Comparison of ENCODE assay signal across 8 mouse cellular contexts in genomic region chr5:131538311-131538915, GRCm38 (mm10).
A peak's percentile ranks its signal among the peaks of the same experiment; 100 is the strongest.
DNase-seq lines count a peak whose midpoint lies in the region; ATAC-seq lines count a peak whose summit lies in the region.

No protein-coding gene starts in this region.

- H3K9ac ChIP-seq in hindbrain, embryonic 15.5 days = peak overlapping the region; percentile 87

- no peaks in the 10 kb centered on the region for H3K27me3 ChIP-seq in hindbrain, embryonic 15.5 days

- H3K9me3 ChIP-seq in hindbrain, embryonic 15.5 days = no peaks in the 10 kb centered on the region

- peak; percentile 35; the same call in 1 of the 2 replicates for ATAC-seq in common myeloid progenitor, adult 5-6 weeks (replicated peaks; ENCODE audit: low read depth, poor library complexity, severe bottlenecking)
- ATAC-seq in hindbrain, embryonic 15.5 days (ENCODE audit: low FRiP score, low read depth) = peak; percentile 82
- no peak for ATAC-seq in activated CD4-positive, CD25-positive, alpha-beta regulatory T cell, adult 4 months

- peak; percentile 88 for DNase-seq in adrenal gland, adult 2 months
- peak; percentile 36 to 54 for DNase-seq in gastrocnemius, adult 8-10 months (ENCODE audit: low spot score in 2 of 2)
- peak; percentile 59 to 62 for DNase-seq in left cerebral cortex, adult 8-10 months (ENCODE audit: low spot score in 2 of 2)
- peak; percentile 75 to 86 for DNase-seq in lung, postnatal 4 days
- DNase-seq in right cerebral cortex, postnatal 14 days = peak; percentile 67

- no peaks in the 10 kb centered on the region for H3K36me3 ChIP-seq in hindbrain, embryonic 15.5 days

- H3K27ac ChIP-seq in hindbrain, embryonic 15.5 days (replicated peaks) = peak overlapping the region; percentile 99

- H3K4me2 ChIP-seq in hindbrain, embryonic 15.5 days = peak overlapping the region; percentile 83

- WGBS in hindbrain, embryonic 15.5 days = under 1% methylated on average over 59 of the region's 68 CpGs

- peak overlapping the region; percentile 70 for H3K4me3 ChIP-seq in hindbrain, embryonic 15.5 days

- H3K4me1 ChIP-seq in hindbrain, embryonic 15.5 days (replicated peaks) = peaks cover 31% of the 10 kb centered on the region
